Mouse (Mus musculus): Measurements from ENCODE around the gene Lrrc25.

Lrrc25 gene

DNA sequence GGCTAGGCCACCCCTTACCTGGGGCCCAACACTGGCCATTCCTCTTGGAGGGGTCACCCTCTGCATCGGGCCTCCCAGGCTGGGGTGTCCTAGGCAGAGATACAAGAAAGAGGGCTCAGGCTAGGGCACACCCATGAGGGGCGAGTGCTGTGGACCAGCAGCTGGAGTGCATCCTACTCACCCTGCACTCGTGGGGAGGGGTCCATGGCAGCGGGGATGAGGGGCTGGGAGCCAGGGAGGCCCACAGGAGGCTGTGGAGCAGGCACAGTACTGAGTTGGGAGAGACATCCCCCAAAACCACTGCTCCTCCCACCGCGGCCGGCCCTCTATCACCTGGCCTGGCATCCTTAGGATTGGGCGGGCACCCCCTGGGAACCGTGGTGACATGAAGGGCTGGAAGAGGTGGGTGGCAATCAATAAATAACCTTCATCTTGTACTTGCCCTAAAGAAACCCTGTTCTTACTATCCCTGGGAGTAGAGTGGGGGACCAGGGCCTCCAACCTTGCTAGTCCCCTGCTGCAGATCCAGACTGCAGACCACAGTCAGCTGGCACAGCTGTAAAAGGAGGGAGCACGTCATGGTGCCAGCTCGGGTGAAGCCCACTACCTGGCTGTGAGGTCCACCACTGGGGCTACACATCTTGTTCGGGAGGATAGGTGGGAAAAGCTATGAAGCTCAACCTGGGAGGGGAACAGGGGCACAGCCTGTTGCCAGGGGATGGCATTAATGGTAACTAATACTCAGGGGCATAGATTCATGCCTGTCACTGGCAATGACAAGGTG lies 16.3 kb upstream of the Lrrc25 start:
- DNase-seq (ENCODE audit: low read depth, low spot score) = no peak

- no peak for DNase-seq (ENCODE audit: low read depth, low spot score)
Measured at GRCm38 (mm10) chr8:70600473-70601270, 15.3 kb upstream of the Lrrc25 start.

DNA sequence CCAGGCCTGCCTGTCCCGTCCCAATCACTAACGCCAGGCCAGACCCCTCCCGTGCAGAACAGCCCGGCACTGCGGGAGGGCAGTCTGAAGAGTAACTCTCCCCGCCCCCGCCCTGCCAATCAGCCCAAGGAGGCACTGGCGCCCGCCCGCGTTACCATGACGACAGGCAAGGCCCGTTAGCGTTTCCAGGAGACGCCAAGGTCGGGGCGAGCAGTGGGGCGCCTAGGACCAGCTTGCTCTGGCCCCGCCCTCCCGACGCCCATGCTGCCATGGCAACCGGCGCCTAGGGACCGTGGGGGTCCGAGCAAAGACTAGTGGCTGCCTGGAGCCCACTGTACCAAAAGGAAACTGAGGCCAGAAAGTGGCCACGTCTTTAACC lies 14.7 kb upstream of the Lrrc25 start:
- peak; percentile 96 for DNase-seq (ENCODE audit: low read depth, low spot score)

GRCm38 (mm10) chr8:70602139-70602811 lies 13.7 kb upstream of the Lrrc25 start:
- no peak for DNase-seq (ENCODE audit: low read depth, low spot score)

DNA sequence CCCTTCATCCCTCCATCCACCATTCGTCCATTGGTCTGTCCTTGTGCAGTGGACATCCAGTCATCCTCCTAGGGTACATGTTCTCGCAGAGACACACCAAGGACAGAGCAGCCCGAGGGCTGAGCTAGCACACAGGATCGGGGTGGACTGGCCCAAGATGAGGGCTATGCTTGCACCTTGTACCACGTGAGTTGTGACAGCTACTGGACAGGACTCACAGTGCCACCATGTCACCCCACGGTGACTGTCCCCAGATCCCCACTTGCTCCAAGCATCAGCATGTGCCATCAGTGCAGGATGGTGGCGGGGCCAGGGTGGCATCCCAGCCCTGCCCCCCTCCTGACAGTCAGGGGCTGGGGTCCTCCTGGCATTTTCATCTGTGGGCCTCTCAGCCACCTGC lies 11.4 kb upstream of the Lrrc25 start:
- DNase-seq (ENCODE audit: low read depth, low spot score) = no peak

DNA sequence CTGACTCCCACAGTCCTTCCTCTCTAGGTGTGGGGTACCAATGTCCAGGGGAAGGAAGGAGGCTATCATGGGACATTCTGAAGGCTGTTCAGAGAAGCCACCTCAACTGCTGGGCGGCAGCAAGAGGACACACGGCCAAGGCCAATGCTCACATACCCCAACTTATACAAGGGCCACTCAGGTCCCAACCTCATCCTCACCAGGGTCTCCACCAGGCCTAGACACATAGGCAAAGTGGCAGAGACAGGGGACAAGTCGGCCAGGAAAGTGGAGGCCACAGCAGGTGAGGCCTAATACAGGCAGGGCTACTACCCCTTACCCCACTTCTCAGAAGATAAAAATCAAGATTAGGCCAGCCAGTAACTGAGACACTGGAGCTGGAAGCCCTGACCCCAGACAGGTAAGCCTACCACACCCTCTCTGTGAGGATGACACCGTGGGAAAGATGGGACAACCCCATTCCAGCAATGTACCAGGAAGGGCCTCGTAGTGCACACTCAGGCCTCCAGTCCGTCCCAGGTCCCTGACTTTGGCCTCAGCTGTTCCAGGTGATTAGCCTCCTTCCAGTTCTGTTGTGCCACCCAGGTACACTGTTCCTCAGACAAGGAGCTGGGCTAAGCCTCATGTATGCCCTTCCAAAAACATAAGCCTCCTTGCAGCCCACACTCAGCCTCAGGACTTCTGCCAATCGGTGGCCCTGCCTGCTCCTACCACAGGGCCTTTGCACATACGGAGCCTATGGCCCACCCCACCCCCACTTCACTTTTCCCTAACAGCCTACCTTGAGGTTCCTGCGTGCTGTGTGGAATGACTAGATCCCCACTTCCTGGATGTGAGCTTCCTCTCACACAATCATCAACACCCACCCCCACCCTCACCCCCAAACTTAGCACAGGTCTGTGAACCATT lies 9.8 kb upstream of the Lrrc25 start:
- DNase-seq (ENCODE audit: low read depth, low spot score) = no peak

DNA sequence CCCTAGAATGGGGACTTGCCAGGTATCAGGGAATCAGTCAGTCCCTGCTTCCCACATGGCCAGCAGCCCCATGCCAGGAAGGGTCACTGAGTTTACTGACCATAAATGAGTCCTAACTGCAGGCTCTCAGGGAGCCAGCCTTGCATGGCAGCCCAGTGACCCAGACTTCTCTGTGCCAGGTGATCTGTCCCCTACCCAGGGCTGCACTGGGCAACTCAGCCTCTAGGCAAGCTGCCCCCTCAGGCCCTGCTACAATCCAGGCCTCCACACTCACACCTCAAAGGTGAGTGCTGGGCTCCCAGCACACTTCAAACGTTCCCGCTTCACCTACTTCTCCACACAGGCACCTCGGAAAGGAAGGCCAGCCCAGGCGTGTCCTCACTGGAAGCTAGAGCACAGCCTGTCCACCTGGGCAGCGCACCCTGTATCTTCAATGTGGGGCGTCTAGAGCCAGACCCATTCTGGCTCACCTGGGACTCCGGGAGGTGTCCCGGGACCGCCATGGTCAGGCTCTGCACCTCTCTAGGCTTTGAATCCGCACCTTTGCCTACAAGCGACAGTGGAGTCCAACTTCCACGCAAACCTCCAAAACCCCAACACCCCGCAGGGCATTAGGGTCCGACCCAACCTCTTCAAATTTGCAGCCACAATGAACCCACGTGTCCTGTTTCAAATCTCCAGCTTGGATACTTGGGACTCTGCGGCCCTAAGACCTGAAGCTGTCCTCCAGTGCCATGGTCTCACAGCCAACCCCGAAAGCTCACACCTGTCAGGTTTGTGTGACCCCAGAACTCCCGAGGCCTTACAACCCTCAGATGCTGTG lies 9.0 kb upstream of the Lrrc25 start:
- no peak for DNase-seq (ENCODE audit: low read depth, low spot score)

GRCm38 (mm10) chr8:70607603-70607897 lies 8.4 kb upstream of the Lrrc25 start:
- no peak for DNase-seq (ENCODE audit: low read depth, low spot score)

- DNase-seq (ENCODE audit: low read depth, low spot score) = no peak
Measured at GRCm38 (mm10) chr8:70607898-70608748, 7.8 kb upstream of the Lrrc25 start.

GRCm38 (mm10) chr8:70608749-70609367 lies 7.1 kb upstream of the Lrrc25 start, which contains the start of gene Ssbp4:
Gene Ssbp4, minus strand, starts transcription at chr8:70608872.
- DNase-seq (ENCODE audit: low read depth, low spot score) = no peak

DNA sequence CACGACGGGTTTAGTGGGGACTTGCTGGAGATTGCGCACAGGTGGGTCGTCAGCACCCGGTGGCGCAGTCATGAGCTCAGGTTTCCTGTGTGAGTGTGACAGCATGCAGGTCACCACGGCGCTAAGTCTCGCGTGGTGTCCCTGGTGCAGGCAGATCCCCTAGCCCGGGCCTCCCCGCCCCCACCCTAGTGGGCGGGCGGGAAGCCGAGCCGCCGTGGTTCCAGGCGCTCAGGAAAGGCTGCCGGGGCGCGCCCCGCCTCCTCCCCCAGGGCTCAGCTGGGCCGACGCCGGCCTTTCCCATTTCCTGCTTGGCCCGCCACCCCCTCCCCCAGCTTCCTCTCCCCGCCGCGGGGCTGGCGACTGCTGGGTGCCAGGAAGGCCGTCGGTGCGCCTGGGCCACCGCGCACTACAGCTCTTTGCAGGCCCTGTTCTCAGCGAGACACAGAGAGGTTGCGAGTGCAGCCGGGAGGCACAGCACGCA lies 6.5 kb upstream of the Lrrc25 start:
- peak; percentile 91 for DNase-seq (ENCODE audit: low read depth, low spot score)

DNA sequence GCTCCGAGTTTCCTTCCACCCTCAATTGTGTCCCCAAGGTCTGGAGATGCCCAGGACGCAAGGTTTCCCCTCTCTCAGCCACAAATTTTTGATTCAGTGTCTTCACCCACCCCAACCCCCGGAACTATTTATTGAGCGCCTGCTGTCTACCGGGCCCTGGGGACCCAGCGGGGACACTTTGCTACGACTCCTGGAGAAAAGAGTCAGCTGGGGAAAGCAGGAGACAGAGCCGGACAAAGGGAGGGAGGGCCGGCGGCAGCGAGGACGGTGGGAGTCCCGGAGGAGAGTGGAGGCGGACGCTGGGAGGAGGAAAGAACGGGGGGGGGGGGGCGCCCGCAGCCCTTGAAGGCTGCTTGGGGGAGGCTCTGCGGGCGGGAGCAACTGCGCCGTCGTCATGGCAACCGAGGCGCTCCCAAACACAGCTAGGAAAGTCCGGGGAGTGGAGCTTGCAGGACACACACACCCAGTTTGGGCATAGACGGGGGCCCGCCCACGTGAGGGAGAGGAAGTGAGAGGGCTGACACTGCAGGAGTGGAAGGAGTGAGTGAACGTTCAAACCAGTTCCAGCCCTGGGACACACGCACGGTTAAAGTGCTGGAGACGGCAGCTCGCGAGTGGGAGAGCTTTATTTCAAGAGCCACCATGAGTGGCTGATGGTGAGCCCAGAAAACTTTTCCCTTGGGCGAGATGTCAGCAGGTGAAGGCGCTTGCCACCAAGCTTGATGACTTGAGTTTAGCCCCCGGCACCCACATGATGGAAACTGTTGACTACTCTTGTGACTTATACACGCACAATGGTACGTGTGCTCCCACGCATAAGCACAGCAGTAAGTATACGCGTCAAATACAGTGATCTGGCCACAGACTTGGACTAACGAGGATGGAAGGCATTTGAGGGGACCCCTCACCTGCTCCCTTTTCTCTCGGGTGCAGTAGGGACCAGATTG lies 5.8 kb upstream of the Lrrc25 start:
- peak; percentile 94 for DNase-seq (ENCODE audit: low read depth, low spot score)

- DNase-seq (ENCODE audit: low read depth, low spot score) = peak; percentile 67
Measured at GRCm38 (mm10) chr8:70610796-70611771, 4.9 kb upstream of the Lrrc25 start.

- peak; percentile 86 for DNase-seq (ENCODE audit: low read depth, low spot score)
Measured at GRCm38 (mm10) chr8:70611849-70612248, 4.1 kb upstream of the Lrrc25 start.

GRCm38 (mm10) chr8:70613763-70614162 lies 2.2 kb upstream of the Lrrc25 start:
- DNase-seq (ENCODE audit: low read depth, low spot score) = no peak

GRCm38 (mm10) chr8:70614469-70614868 lies 1.5 kb upstream of the Lrrc25 start:
- DNase-seq (ENCODE audit: low read depth, low spot score) = no peak

DNA sequence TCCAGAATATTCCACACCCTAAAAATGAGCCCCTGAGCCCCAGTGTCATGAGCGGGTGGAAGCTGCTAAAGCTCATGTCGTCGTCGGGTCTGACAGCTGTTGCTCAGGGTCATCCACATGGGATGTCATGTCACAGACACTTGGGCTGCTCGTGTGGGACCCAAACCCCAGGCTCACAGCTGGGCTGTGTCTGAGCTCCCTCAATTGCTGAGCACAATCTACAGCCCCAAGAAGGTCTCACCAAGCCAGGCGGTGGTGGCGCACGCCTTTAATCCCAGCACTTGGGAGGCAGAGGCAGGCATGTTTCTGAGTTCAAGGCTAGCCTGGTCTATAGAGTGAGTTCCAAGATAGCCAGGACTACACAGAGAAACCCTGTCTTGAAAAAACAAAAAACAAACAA lies 674 bp upstream of the Lrrc25 start:
- DNase-seq (ENCODE audit: low read depth, low spot score) = no peak

All from mesoderm, embryonic 11.5 days (tissue).